Mouse (Mus musculus): Measurements from ENCODE around the gene Wdr31. TPM values are rescaled to one million over a fixed set of nuclear protein-coding genes. Genes with fewer than 3 reads are reported as not detected.

Gene Wdr31
- polyA plus RNA-seq, 1 experiment, result 8.3 TPM

DNA sequence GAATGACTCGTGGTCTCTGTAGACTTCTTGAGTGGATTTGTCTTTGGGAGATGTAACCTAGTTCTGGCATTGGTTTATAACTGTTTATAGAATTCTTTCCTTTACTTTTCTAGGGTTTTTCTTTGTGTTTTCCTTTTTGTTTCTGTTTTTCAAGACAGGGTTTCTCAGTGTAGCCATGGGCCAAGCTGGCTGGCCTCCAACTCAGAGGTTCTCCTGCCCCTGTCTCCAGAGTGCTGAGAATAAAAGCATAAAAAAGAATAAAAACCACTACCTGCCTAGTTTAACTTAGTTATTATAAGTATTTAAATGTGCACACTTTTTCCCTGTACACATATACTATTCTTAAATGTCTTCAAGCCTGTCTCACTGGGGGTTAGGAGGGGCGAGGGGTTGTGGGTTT is 60.4 kb downstream of the Wdr31 start:
- H3K4me3 ChIP-seq (ENCODE audit: insufficient read depth, low read length), result no peak overlapping the region
- TF ChIP-seq POLR2A (IDR thresholded peaks at IDR 0.05; ENCODE audit: extremely low read depth, insufficient read depth, low read length) (no peak), CTCF (IDR thresholded peaks at IDR 0.05; ENCODE audit: extremely low read depth, insufficient read depth, low read length) (no peak)

DNA sequence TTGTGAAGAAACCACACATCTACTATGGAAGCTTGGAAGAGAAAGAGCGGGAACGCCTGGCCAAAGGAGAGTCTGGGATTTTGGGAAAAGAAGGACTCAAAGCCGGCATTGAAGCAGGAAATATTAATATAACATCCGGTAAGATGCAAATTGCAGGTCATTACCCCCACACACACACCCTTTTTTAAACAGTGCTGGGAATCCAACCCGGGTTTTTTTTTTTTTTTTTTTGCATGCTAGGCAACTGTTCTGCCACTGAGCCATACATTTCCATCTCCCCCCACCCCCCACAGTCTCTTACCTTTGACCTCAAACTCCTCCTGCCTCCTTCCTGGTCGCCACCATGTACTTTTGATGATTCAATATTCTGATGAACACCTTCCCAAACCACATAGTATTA is 61.1 kb downstream of the Wdr31 start:
- no peaks in the 10 kb centered on the region; the same call in 1 of the 2 replicates for H3K4me1 ChIP-seq (ENCODE audit: control insufficient read depth, insufficient read depth, low read length)
- H3K27ac ChIP-seq (ENCODE audit: insufficient read depth, low read length), result no peak overlapping the region
- no peak for TF ChIP-seq POLR2A (IDR thresholded peaks at IDR 0.05; ENCODE audit: extremely low read depth, insufficient read depth, low read length)
- TF ChIP-seq CTCF (IDR thresholded peaks at IDR 0.05; ENCODE audit: extremely low read depth, insufficient read depth, low read length), result no peak
- H3K4me3 ChIP-seq (ENCODE audit: insufficient read depth, low read length), result no peak overlapping the region; the same call in 1 of the 2 replicates

More for the DNA sequence above, 60.4 kb downstream of the Wdr31 start:
- H3K4me1 ChIP-seq (ENCODE audit: control insufficient read depth, insufficient read depth, low read length), result no peaks in the 10 kb centered on the region; the same call in 1 of the 2 replicates
- H3K27ac ChIP-seq (ENCODE audit: insufficient read depth, low read length), result no peak overlapping the region

DNA sequence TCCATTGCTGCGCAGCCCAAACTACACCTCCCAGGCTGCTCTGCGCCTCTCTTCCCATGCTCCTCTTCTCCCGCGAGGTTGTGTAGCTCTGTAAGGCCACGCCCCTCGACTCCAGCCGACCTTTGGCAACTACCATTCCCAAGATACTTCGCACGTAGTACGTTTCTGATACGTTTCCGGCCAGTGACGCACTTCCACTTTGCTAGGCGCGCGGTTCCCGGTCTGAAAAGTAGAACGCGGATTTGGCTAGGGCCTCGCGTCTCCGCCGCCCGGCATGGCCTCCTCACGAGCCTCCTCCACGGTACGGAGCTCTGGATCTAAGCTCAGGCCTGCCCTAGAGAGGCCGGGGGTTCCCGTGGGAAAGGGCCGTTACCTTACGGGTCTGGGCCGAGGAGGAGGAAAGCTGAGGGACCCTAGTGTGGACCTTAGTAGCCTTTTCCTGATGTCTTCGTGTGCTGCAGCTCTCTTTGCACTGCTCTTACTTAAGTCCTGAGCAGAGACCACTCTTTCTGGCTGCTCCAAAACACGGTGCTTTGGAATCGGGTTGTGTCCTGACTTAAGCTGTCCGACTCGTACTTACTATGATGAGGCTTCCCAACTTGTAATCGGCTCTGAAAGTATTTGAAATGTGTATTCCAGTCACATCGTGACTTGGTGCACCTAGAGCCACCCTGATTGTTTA is 62.0 kb downstream of the Wdr31 start, which contains the start of the genes Cdc26 and Prpf4:
TSS of gene Cdc26 (minus strand) at position 42 of the 682 bp plus-strand sequence.
TSS of gene Prpf4 (plus strand) at position 197 of the 682 bp plus-strand sequence.
- Histone ChIP-seq H3K4me3 (ENCODE audit: insufficient read depth, low read length) (peak within 1 kb of the TSS; percentile 75), H3K4me1 (ENCODE audit: control insufficient read depth, insufficient read depth, low read length) (no peaks in the 10 kb centered on the region; the same call in 1 of the 2 replicates), H3K27ac (ENCODE audit: insufficient read depth, low read length) (peak within 1 kb of the TSS; percentile 8; the same call in 1 of the 2 replicates)
- peak; percentile 60 for TF ChIP-seq POLR2A (IDR thresholded peaks at IDR 0.05; ENCODE audit: extremely low read depth, insufficient read depth, low read length)
- TF ChIP-seq CTCF (IDR thresholded peaks at IDR 0.05; ENCODE audit: extremely low read depth, insufficient read depth, low read length), result no peak

DNA sequence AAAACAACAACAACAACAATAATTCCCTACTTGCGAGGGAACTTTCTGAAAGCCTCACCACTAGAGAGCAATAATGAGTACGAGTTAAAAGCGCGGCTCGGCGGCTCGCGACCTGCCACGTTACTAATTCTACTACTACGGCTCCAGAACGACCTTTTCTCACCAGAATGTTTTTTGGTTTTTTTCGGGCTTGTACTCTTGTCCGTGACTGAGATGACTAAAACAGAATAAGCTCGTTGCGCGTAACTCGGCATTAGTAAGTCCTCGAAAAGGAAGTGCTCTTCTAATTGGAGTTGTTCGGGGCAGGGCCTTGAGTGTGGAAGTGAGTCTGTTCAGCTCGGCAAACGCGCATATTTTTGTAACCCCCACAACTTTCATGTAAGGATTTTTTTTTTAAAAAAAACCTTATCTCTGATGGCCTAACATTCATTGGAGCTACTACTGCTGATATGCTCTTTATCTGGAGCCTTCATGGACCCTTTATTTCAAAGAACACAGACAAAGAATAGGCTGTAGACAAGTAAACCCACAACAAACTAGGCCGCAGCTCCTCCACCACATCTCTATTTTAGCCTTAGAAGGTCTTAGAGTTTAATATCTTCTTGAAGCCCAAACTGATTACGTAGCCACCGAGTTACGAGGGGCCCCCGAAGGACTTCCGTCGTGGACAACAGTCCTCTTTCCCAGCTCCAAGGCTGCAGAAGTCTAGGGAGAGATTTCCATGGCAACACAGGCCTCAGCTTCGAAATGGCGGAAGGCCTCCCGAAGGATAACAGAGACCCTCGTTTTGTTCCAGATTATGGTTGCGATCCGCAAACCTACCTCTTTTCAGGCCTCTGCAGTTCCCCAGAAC is 62.7 kb downstream of the Wdr31 start:
- H3K4me1 ChIP-seq (ENCODE audit: control insufficient read depth, insufficient read depth, low read length), result no peaks in the 10 kb centered on the region; the same call in 1 of the 2 replicates

DNA sequence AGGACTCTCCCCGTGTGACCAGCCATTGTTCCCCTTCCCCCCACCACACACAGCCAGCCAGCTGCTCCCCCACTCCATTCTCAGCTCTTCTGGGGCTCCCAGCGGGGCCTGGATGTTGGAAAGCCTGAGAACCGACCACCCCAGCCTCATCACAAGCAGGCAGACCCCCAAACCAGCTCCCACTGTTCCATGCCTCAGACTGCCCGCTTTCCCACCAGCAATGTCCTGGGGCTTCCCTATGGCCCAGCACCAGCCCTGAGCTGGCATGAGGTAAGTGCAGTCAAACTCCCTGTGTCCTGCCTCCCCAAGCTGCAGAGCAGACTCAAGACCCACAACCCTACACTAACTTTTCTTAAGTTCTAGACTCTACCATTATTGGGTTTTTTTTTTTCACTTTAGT is 64.6 kb downstream of the Wdr31 start:
- Histone ChIP-seq H3K27ac (ENCODE audit: insufficient read depth, low read length) (no peak overlapping the region), H3K4me3 (ENCODE audit: insufficient read depth, low read length) (no peak overlapping the region), H3K4me1 (ENCODE audit: control insufficient read depth, insufficient read depth, low read length) (no peaks in the 10 kb centered on the region; the same call in 1 of the 2 replicates)
- no peak for TF ChIP-seq CTCF (IDR thresholded peaks at IDR 0.05; ENCODE audit: extremely low read depth, insufficient read depth, low read length)
- no peak for TF ChIP-seq POLR2A (IDR thresholded peaks at IDR 0.05; ENCODE audit: extremely low read depth, insufficient read depth, low read length)

More for the DNA sequence above, 62.7 kb downstream of the Wdr31 start:
- peak overlapping the region; percentile 75 for H3K4me3 ChIP-seq (ENCODE audit: insufficient read depth, low read length)
- no peak for TF ChIP-seq POLR2A (IDR thresholded peaks at IDR 0.05; ENCODE audit: extremely low read depth, insufficient read depth, low read length)
- TF ChIP-seq CTCF (IDR thresholded peaks at IDR 0.05; ENCODE audit: extremely low read depth, insufficient read depth, low read length), result peak; percentile 35
- peak overlapping the region; percentile 4; the same call in 1 of the 2 replicates for H3K27ac ChIP-seq (ENCODE audit: insufficient read depth, low read length)

DNA sequence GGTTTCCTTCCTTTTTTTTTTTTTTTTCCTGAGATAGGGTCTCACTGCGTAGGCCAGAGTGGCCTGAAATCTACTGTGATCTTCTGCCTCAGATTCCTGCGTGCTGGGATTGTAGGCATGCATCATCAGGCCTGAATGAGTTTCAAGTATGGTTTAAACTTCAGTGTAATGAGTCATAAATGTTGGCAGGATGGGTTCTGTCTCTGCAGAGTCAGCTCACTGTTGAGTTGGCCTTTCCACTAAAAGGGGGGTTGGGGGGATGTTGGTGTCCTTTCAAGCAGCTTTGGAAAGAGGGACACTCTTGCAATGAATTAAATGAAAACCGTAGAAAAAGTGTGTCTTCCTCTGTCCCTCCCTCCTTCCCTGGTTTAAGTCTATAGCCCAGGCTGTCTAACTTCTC is 71.7 kb downstream of the Wdr31 start:
- Histone ChIP-seq H3K4me3 (ENCODE audit: insufficient read depth, low read length) (no peak overlapping the region), H3K27ac (ENCODE audit: insufficient read depth, low read length) (no peak overlapping the region), H3K4me1 (ENCODE audit: control insufficient read depth, insufficient read depth, low read length) (peaks cover 2% of the 10 kb centered on the region; the same call in 1 of the 2 replicates)
- TF ChIP-seq POLR2A (IDR thresholded peaks at IDR 0.05; ENCODE audit: extremely low read depth, insufficient read depth, low read length) (no peak), CTCF (IDR thresholded peaks at IDR 0.05; ENCODE audit: extremely low read depth, insufficient read depth, low read length) (no peak)

Other genes with a start within 250 kb of the Wdr31 start
- gene Zfp37, start 239.8 kb downstream of the Wdr31 start, polyA plus RNA-seq (2012; rRNA removed), result 10.1 and 11.2 TPM in 2 replicates
- 11.8 and 12.8 TPM in 2 replicates for gene Slc31a2, start 208.3 kb downstream of the Wdr31 start, polyA plus RNA-seq (2012; rRNA removed)
- gene Fkbp15, start 110.3 kb downstream of the Wdr31 start, polyA plus RNA-seq (2012; rRNA removed), result 26.1 and 27.2 TPM in 2 replicates
- 17.1 and 18.1 TPM in 2 replicates for gene Slc31a1, start 110.2 kb downstream of the Wdr31 start, polyA plus RNA-seq (2012; rRNA removed)
- 47.8 and 48.3 TPM in 2 replicates for gene Cdc26, start 62.3 kb downstream of the Wdr31 start, polyA plus RNA-seq (2012; rRNA removed)
- gene Prpf4, start 62.1 kb downstream of the Wdr31 start, polyA plus RNA-seq (2012; rRNA removed), result 14.3 and 16.5 TPM in 2 replicates
- 0.09 and 0.15 TPM in 2 replicates for gene Rnf183, start 35.6 kb downstream of the Wdr31 start, polyA plus RNA-seq (2012; rRNA removed)
- 0.58 and 0.62 TPM in 2 replicates for gene Bspry, start 9.2 kb upstream of the Wdr31 start, polyA plus RNA-seq (2012; rRNA removed)
- 7.6 and 8.4 TPM in 2 replicates for gene Hdhd3, start 32.6 kb upstream of the Wdr31 start, polyA plus RNA-seq (2012; rRNA removed)
- 36.0 and 38.0 TPM in 2 replicates for gene Alad, start 49.0 kb upstream of the Wdr31 start, polyA plus RNA-seq (2012; rRNA removed)
- 26.0 TPM in 2 replicates for gene Pole3, start 54.2 kb upstream of the Wdr31 start, polyA plus RNA-seq (2012; rRNA removed)
- 0.11 and 0.25 TPM in 2 replicates for gene 4933430I17Rik, start 54.5 kb upstream of the Wdr31 start, polyA plus RNA-seq (2012; rRNA removed)
- gene Rgs3, start 89.0 kb upstream of the Wdr31 start, polyA plus RNA-seq (2012; rRNA removed), result 35.7 and 40.2 TPM in 2 replicates

Data from cortical plate, adult 2 months (tissue).